Mouse (Mus musculus) adrenal gland (tissue): ENCODE measurements around the gene Tmem190.

ENCODE experiments used
- intact Hi-C: fragments of 180-260 bp; cut with DNase I; formaldehyde crosslinking; loops from one replicate; pipeline ENCODE4 v1.15.1; 2025
- long read RNA-seq, 2 experiments: library from polyadenylated mRNA; unstranded; transcript quantifications; one replicate each; pipeline ENCODE4 v2.0.0; 2020; ENCODE audit warnings: borderline replicate concordance in 1 of 2; ENCODE audit not compliant: insufficient replicate concordance in 1 of 2

The Tmem190 gene
- long read RNA-seq, experiment 1, result 0 reads
- long read RNA-seq, experiment 2, result 0 reads

- intact Hi-C loops, result no loop called here
Measured at GRCm38 (mm10) chr7:4782759-4783158, at the start of gene Tmem190, which contains the start of gene Il11. Gene Tmem190, plus strand, starts transcription at chr7:4782937. Gene Il11, minus strand, starts transcription at chr7:4782859.

GRCm38 (mm10) chr7:4732968-4733392, 49.8 kb upstream of the Tmem190 start:
- intact Hi-C loops, result no loop called here

- intact Hi-C loops, result no loop called here
Measured at GRCm38 (mm10) chr7:4739041-4739543, 43.6 kb upstream of the Tmem190 start.

- intact Hi-C loops, result loop anchor here (5.0 kb wide), 1 partner anchor 48 kb away; the partner anchor contains the start of gene Tmem238
Measured at GRCm38 (mm10) chr7:4739544-4740275, 43.0 kb upstream of the Tmem190 start, which contains the start of gene Kmt5c. Gene Kmt5c, plus strand, starts transcription at chr7:4740115.

- intact Hi-C loops, result loop anchor here (5.0 kb wide), 1 partner anchor 47 kb away; the partner anchor contains the start of gene Tmem238
Measured at GRCm38 (mm10) chr7:4740309-4740727, 42.4 kb upstream of the Tmem190 start.

- intact Hi-C loops, result loop anchor here (5.0 kb wide), 1 partner anchor 46 kb away; the partner anchor contains the start of gene Tmem238
Measured at GRCm38 (mm10) chr7:4741151-4741550, 41.6 kb upstream of the Tmem190 start.

GRCm38 (mm10) chr7:4741672-4742481, 40.9 kb upstream of the Tmem190 start:
- intact Hi-C loops, result loop anchor here (5.0 kb wide), 1 partner anchor 45 kb away; the partner anchor contains the start of gene Tmem238

- intact Hi-C loops, result loop anchor here (5.0 kb wide), 1 partner anchor 45 kb away; the partner anchor contains the start of gene Tmem238
Measured at GRCm38 (mm10) chr7:4742482-4742819, 40.3 kb upstream of the Tmem190 start.

GRCm38 (mm10) chr7:4743354-4743753, 39.4 kb upstream of the Tmem190 start:
- intact Hi-C loops, result loop anchor here (5.0 kb wide), 1 partner anchor 44 kb away; the partner anchor contains the start of gene Tmem238

GRCm38 (mm10) chr7:4744886-4745285, 37.9 kb upstream of the Tmem190 start:
- intact Hi-C loops, result loop anchor here (5.0 kb wide), 1 partner anchor 42 kb away; the partner anchor contains the start of gene Tmem238

GRCm38 (mm10) chr7:4746326-4746980, 36.3 kb upstream of the Tmem190 start:
- intact Hi-C loops, result no loop called here

GRCm38 (mm10) chr7:4747156-4747899, 35.4 kb upstream of the Tmem190 start:
- intact Hi-C loops, result no loop called here

- intact Hi-C loops, result no loop called here
Measured at GRCm38 (mm10) chr7:4748321-4748720, 34.4 kb upstream of the Tmem190 start.

- intact Hi-C loops, result no loop called here
Measured at GRCm38 (mm10) chr7:4749169-4749568, 33.6 kb upstream of the Tmem190 start.

- intact Hi-C loops, result no loop called here
Measured at GRCm38 (mm10) chr7:4751971-4752820, 30.5 kb upstream of the Tmem190 start.

GRCm38 (mm10) chr7:4752821-4753570, 29.7 kb upstream of the Tmem190 start, which contains the start of gene Cox6b2:
Gene Cox6b2, minus strand, starts transcription at chr7:4753094.
- intact Hi-C loops, result no loop called here

- intact Hi-C loops, result no loop called here
Measured at GRCm38 (mm10) chr7:4759670-4760069, 23.1 kb upstream of the Tmem190 start.

- intact Hi-C loops, result no loop called here
Measured at GRCm38 (mm10) chr7:4764946-4765710, 17.6 kb upstream of the Tmem190 start.
